Mouse (Mus musculus): ENCODE results near the gene Olfr678. TPM values are rescaled to one million over a fixed set of nuclear protein-coding genes. Genes with fewer than 3 reads are reported as not detected.
"Not testable (repeated sequence)": the region's sequence is repeated elsewhere in the genome, so short reads cannot be mapped to it uniquely, and the experiment has no call there.

The Olfr678 gene
- polyA plus RNA-seq (2012; rRNA removed): not detected in 2 replicates

DNA sequence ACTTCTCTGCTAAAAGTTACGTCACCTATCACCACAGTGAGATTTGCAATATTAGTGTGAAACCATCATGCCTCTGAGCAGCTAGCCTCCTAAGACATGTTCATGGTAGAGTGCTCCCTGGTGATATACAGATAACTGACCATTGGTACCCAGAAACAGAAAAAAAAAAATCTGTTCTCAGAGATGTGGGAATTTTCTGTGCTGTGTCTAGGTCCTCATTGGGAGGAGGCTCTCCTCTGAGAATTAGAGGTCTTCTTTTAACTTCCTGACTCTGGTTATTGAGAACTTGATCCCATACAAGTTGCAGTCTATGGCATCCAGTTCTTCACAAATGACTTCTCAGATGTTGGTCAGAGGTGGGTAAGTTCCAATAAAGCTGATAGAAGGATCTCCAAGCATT is at the start of gene Olfr678:
Gene Olfr678, plus strand, starts transcription at position 301 of the 400 bp plus-strand sequence.
- DNase-seq (ENCODE audit: low read depth): no peak

- DNase-seq (ENCODE audit: low read depth): no peak
Observed at GRCm38 (mm10) chr7:105022530-105022929, 41.7 kb upstream of the Olfr678 start.

DNA sequence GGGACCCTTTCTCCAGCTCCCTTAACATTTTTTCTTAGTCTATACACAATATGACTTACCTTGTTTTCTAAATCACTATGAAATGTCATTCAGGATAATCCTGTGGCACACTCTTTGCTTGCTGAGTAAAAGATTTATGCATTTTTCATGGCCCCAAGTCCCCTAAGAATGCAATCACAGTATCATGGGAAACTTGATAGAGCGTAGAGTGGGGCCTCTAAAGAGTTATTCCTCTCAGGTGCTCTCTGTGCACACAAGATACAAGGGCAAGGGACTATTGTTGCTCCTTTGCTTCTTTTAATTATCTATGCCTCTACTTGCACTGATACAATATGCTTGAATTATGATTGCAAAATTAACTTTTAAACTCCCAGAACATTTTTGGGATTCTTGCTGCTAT is 35.9 kb upstream of the Olfr678 start, which contains the start of gene Olfr675:
Gene Olfr675, minus strand, starts transcription at position 101 of the 400 bp plus-strand sequence.
- no peak for DNase-seq (ENCODE audit: low read depth)

DNA sequence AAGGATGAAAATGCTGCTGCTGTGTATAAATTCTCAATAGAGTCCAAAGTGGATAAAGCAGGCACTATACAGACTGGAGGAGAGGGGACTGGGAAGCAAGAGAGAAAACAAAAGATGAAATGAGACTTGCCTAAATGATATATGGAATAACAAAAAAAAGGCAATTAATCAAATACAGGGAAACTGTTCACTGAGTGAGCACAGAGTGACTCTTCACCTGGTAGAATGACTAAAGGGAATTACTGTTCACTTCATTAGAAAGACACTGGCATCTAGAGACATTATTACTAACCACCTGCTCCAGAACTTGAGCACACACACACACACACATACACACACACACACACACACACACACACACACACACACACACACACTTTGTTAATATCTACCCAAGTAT is 31.9 kb upstream of the Olfr678 start, which contains the start of gene Olfr676:
Gene Olfr676, plus strand, starts transcription at position 301 of the 400 bp plus-strand sequence.
- DNase-seq (ENCODE audit: low read depth): no peak

DNA sequence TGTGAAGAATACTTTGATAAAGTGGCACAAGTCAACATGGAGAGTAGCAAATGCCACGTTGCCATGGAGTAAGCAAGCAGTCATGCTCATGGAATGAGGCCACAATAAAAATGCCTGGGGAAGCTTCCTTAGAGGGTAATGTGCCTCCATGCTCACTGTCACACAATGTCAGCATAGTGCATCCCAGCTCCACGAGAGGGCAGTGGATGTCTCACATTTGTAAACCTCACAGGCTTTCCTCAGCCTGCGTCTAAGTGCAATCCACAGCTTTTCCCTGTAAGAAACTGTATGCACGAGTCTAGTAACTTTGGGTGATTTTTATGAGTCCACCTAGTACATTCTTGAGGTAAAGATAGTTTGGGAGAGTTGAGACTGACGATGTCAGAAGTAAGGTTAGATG is 30.4 kb upstream of the Olfr678 start:
- not testable (repeated sequence) for DNase-seq (ENCODE audit: low read depth)

DNA sequence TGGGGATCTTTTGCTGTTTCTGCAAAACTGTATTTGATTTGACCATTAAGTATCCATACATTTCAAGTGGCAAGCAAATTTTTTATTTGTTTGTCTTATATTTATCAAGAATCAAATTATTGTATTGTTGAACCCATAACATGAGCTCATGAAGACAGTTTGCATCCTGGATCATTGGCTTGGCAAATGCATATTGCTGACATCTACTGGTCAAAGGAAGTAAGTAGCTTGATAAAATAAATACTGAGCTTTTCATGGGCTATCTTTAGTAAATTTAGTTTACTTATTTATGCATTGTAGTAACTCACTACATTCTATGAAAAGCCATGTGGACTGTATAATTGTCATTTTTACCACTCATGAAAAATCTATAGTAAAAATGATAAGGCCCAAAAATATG is 5.3 kb upstream of the Olfr678 start:
- DNase-seq (ENCODE audit: low read depth): no peak

- DNase-seq (ENCODE audit: low read depth): no peak
Observed at GRCm38 (mm10) chr7:105080905-105081304, 16.6 kb downstream of the Olfr678 start, which contains the start of gene Olfr679. TSS of gene Olfr679 (plus strand) at chr7:105081205.

GRCm38 (mm10) chr7:105092717-105093116 is 28.4 kb downstream of the Olfr678 start, which contains the start of gene Olfr680-ps1:
TSS of gene Olfr680-ps1 (minus strand) at chr7:105092817.
- DNase-seq (ENCODE audit: low read depth): not testable (repeated sequence)

DNA sequence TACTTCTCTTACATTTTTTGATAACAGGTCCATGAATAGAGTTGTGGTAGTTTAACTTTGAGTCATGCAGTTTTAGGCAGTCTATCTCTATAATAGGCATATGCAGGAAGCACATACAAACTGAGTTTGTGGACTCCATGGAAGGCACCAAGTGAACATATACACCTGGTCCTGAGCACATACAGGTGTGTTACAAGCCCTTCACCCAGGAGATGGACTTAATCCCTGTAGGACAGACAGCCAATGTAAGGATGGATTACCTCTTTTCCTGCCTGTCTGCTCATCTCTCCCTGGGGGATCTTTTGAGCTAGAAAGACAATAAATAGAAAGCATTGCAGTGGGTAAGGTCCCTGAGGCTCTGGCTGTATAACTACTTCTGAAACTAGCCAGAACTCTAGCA is 52.3 kb downstream of the Olfr678 start, which contains the start of gene Olfr681:
Gene Olfr681, plus strand, starts transcription at position 301 of the 400 bp plus-strand sequence.
- no peak for DNase-seq (ENCODE audit: low read depth)

Other genes starting within 250 kb of the Olfr678 start
- gene Usp17lb, start 221.9 kb upstream of the Olfr678 start, polyA plus RNA-seq (2012; rRNA removed): 0.07 TPM in 1 of 2 replicates, not detected in the other
- not detected in 2 replicates for gene Usp17la, start 207.5 kb upstream of the Olfr678 start, polyA plus RNA-seq (2012; rRNA removed)
- gene Olfr665, start 186.4 kb upstream of the Olfr678 start, polyA plus RNA-seq (2012; rRNA removed): not detected in 2 replicates
- 1.1 TPM in 1 of 2 replicates, not detected in the other for gene Olfr666, start 168.5 kb upstream of the Olfr678 start, polyA plus RNA-seq (2012; rRNA removed)
- gene Olfr667, start 143.0 kb upstream of the Olfr678 start, polyA plus RNA-seq (2012; rRNA removed): not detected in 2 replicates
- not detected in 2 replicates for gene Olfr668, start 136.4 kb upstream of the Olfr678 start, polyA plus RNA-seq (2012; rRNA removed)
- gene Olfr669, start 130.2 kb upstream of the Olfr678 start, polyA plus RNA-seq (2012; rRNA removed): 0.13 TPM in 1 of 2 replicates, not detected in the other
- not detected in 2 replicates for gene Olfr670, start 101.9 kb upstream of the Olfr678 start, polyA plus RNA-seq (2012; rRNA removed)
- not detected in 2 replicates for gene Olfr671, start 85.3 kb upstream of the Olfr678 start, polyA plus RNA-seq (2012; rRNA removed)
- not detected in 2 replicates for gene Olfr672, start 62.4 kb upstream of the Olfr678 start, polyA plus RNA-seq (2012; rRNA removed)
- gene Olfr675, start 36.0 kb upstream of the Olfr678 start, polyA plus RNA-seq (2012; rRNA removed): not detected in 2 replicates
- gene Olfr676, start 31.8 kb upstream of the Olfr678 start, polyA plus RNA-seq (2012; rRNA removed): not detected in 2 replicates
- gene Olfr677, start 13.1 kb upstream of the Olfr678 start, polyA plus RNA-seq (2012; rRNA removed): not detected in 2 replicates
- gene Olfr679, start 16.7 kb downstream of the Olfr678 start, polyA plus RNA-seq (2012; rRNA removed): not detected in 2 replicates
- gene Olfr680-ps1, start 28.3 kb downstream of the Olfr678 start, polyA plus RNA-seq (2012; rRNA removed): not detected in 2 replicates
- gene Olfr681, start 52.4 kb downstream of the Olfr678 start, polyA plus RNA-seq (2012; rRNA removed): not detected in 2 replicates
- gene Olfr683, start 82.5 kb downstream of the Olfr678 start, polyA plus RNA-seq (2012; rRNA removed): not detected in 2 replicates
- gene Olfr684, start 99.2 kb downstream of the Olfr678 start, polyA plus RNA-seq (2012; rRNA removed): not detected in 2 replicates
- gene Olfr685, start 121.5 kb downstream of the Olfr678 start, polyA plus RNA-seq (2012; rRNA removed): not detected in 2 replicates
- gene Olfr686, start 143.0 kb downstream of the Olfr678 start, polyA plus RNA-seq (2012; rRNA removed): not detected in 2 replicates
- not detected in 2 replicates for gene Olfr688, start 223.6 kb downstream of the Olfr678 start, polyA plus RNA-seq (2012; rRNA removed)
- not detected in 2 replicates for gene Olfr689, start 246.7 kb downstream of the Olfr678 start, polyA plus RNA-seq (2012; rRNA removed)